Mouse (Mus musculus): ENCODE measurements at regions not wholly inside any gene's neighbourhood (a gene's known extent, or its start where the extent isn't known, plus 50 kb on each side); places are given as distances from the start of the nearest gene placed in this dataset.

DNA sequence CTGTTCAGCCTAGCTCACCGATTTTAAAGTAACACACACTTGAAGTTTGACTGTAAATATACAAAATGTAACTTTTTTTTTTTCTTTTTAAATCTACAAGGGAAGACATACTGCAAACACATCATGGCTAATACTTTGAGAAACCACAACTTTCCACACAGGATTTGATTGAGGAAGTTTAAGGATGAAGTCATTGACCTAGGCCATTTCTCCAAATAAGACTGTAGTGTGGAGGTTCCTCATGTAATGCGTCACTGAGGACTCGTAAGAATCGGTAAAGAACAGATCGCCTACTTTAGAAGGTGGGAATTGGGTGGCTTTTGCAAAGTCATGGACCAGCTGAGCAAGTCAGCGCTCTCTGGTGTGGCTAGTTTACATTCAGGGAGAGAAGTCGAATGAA is 59.0 kb upstream of the Cxcl5 start:
- TF ChIP-seq GATA1 (IDR thresholded peaks at IDR 0.05; ENCODE audit: borderline replicate concordance, low read length) (no peak), FLI1 (IDR thresholded peaks at IDR 0.05; ENCODE audit: low read length) (no peak)
